ENCODE assay signal across 11 mouse cellular contexts in genomic region chr3:122551174-122551573, GRCm38 (mm10).
"Had no signal": no experiment of that assay in that cellular context is flagged by ENCODE, and none has a peak within 500 bp of the region (broad histone marks: within the 10 kb centered on the region; RNA-seq: fewer than 3 reads in every experiment).

No protein-coding gene starts in this region.

- DNase-seq: kidney, adult 2 months; kidney, postnatal 25 days; layer of hippocampus, adult 9-11 months; liver, postnatal 0 days; lung, postnatal 14 days; retina, postnatal 1 day; thymus, adult 2 months; thymus, postnatal 25 days had no signal

- ATAC-seq: inflammation-experienced regulatory T-cells, adult 6 months; intestine, embryonic 16.5 days; liver, postnatal 0 days; midbrain, embryonic 15.5 days had no signal
